Mouse (Mus musculus) forebrain, embryonic 14.5 days (tissue): ENCODE results near the gene Foxf1. TPM values are rescaled to one million over a fixed set of nuclear protein-coding genes. Genes with fewer than 3 reads are reported as not detected.

ENCODE experiments used
- ATAC-seq: fragments of 200-750 bp; cut with Nextera tagmentation; 2 replicates; pipeline ENCODE4 v1.8.0; 2017; ENCODE audit warnings: mild to moderate bottlenecking, moderate library complexity
- DNase-seq: peaks from one replicate; pipeline ENCODE4 v3.0.0-alpha.2; 2015; ENCODE audit warnings: low spot score
- H3K27ac ChIP-seq: fragments of 300-500 bp; sonication (generic); 2 replicates; pipeline ENCODE4 v1.5.1; 2014; ENCODE audit warnings: low read depth, mild to moderate bottlenecking, control low read depth, low read length, moderate library complexity
- H3K27me3 ChIP-seq: fragments of 300-500 bp; sonication (generic); replicated peaks from 2 replicates; pipeline ENCODE4 v1.6.1; 2014; ENCODE audit warnings: low read length, control low read depth, mixed read lengths; ENCODE audit not compliant: control insufficient read depth, insufficient read depth
- H3K36me3 ChIP-seq: fragments of 300-500 bp; sonication (generic); 2 replicates; pipeline ENCODE4 v1.6.1; 2014; ENCODE audit warnings: low read length, control low read depth; ENCODE audit not compliant: control insufficient read depth, insufficient read depth
- H3K4me1 ChIP-seq: fragments of 300-500 bp; sonication (generic); 2 replicates; pipeline ENCODE4 v1.6.1; 2014; ENCODE audit warnings: antibody characterized with exemption, low read length, control low read depth; ENCODE audit not compliant: control insufficient read depth, insufficient read depth
- H3K4me2 ChIP-seq: fragments of 300-500 bp; sonication (generic); 2 replicates; pipeline ENCODE4 v1.6.1; 2014; ENCODE audit warnings: mild to moderate bottlenecking, control low read depth, low read length
- H3K4me3 ChIP-seq: fragments of 300-500 bp; sonication (generic); 2 replicates; pipeline ENCODE4 v1.5.1; 2014; ENCODE audit warnings: low read depth, low read length, control low read depth
- H3K9ac ChIP-seq: fragments of 300-500 bp; sonication (generic); 2 replicates; pipeline ENCODE4 v1.6.1; 2014; ENCODE audit warnings: mild to moderate bottlenecking, low read length, control low read depth, moderate library complexity
- H3K9me3 ChIP-seq: fragments of 300-500 bp; sonication (generic); replicated peaks from 2 replicates; pipeline ENCODE4 v1.6.1; 2016; ENCODE audit warnings: low read length, control low read depth, mixed read lengths; ENCODE audit not compliant: control insufficient read depth
- WGBS: fragments of 180-500 bp; shearing (Covaris S2); extraction: QIAGEN DNeasy Blood & Tissue Kit; methylation state at CpG from one replicate; pipeline ENCODE4 v1.1.7; 2014; 5-methylcytosine and 5-hydroxymethylcytosine counted together
- polyA plus RNA-seq: library from polyadenylated mRNA; unstranded; fragments of >200 nt; fragmentation: Nextera tagmentation; extraction: Ambion mirVana; gene quantifications from 2 replicates; pipeline ENCODE4 v1.2.1, GENCODE M21; 2014

Gene Foxf1
- polyA plus RNA-seq, 1 experiment from 2014 or later: 0.52 TPM

DNA sequence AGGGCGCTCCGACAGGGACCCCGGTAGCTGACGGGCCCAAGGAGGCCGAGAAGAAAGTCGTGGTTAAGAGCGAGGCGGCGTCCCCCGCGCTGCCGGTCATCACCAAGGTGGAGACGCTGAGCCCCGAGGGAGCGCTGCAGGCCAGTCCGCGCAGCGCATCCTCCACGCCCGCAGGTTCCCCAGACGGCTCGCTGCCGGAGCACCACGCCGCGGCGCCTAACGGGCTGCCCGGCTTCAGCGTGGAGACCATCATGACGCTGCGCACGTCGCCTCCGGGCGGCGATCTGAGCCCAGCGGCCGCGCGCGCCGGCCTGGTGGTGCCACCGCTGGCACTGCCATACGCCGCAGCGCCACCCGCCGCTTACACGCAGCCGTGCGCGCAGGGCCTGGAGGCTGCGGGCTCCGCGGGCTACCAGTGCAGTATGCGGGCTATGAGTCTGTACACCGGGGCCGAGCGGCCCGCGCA is 33.0 kb downstream of the Foxf1 start:
- no peak overlapping the region for H3K9ac ChIP-seq
- no peaks in the 10 kb centered on the region for H3K36me3 ChIP-seq
- DNase-seq (no peak), ATAC-seq (no peak)
- H3K27me3 ChIP-seq: peaks cover 89% of the 10 kb centered on the region
- H3K4me1 ChIP-seq: no peaks in the 10 kb centered on the region
- peak overlapping the region; percentile 9; the same call in 1 of the 2 replicates for H3K4me2 ChIP-seq
- H3K9me3 ChIP-seq: no peaks in the 10 kb centered on the region
- H3K4me3 ChIP-seq: peak overlapping the region; percentile 29
- under 1% methylated on average over 62 of the region's 62 CpGs for WGBS
- no peak overlapping the region for H3K27ac ChIP-seq

DNA sequence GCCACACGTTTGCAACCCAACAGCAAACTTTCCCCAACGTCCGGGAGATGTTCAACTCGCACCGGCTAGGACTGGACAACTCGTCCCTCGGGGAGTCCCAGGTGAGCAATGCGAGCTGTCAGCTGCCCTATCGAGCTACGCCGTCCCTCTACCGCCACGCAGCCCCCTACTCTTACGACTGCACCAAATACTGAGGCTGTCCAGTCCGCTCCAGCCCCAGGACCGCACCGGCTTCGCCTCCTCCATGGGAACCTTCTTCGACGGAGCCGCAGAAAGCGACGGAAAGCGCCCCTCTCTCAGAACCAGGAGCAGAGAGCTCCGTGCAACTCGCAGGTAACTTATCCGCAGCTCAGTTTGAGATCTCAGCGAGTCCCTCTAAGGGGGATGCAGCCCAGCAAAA is 33.7 kb downstream of the Foxf1 start:
- H3K4me2 ChIP-seq: peak overlapping the region; percentile 9; the same call in 1 of the 2 replicates
- H3K27me3 ChIP-seq: peaks cover 96% of the 10 kb centered on the region
- peak overlapping the region; percentile 29; the same call in 1 of the 2 replicates for H3K4me3 ChIP-seq
- H3K9me3 ChIP-seq: no peaks in the 10 kb centered on the region
- WGBS: 1% methylated on average over 27 of the region's 28 CpGs
- no peaks in the 10 kb centered on the region for H3K4me1 ChIP-seq
- no peaks in the 10 kb centered on the region for H3K36me3 ChIP-seq
- no peak overlapping the region for H3K27ac ChIP-seq
- ATAC-seq (no peak), DNase-seq (no peak)
- no peak overlapping the region for H3K9ac ChIP-seq

DNA sequence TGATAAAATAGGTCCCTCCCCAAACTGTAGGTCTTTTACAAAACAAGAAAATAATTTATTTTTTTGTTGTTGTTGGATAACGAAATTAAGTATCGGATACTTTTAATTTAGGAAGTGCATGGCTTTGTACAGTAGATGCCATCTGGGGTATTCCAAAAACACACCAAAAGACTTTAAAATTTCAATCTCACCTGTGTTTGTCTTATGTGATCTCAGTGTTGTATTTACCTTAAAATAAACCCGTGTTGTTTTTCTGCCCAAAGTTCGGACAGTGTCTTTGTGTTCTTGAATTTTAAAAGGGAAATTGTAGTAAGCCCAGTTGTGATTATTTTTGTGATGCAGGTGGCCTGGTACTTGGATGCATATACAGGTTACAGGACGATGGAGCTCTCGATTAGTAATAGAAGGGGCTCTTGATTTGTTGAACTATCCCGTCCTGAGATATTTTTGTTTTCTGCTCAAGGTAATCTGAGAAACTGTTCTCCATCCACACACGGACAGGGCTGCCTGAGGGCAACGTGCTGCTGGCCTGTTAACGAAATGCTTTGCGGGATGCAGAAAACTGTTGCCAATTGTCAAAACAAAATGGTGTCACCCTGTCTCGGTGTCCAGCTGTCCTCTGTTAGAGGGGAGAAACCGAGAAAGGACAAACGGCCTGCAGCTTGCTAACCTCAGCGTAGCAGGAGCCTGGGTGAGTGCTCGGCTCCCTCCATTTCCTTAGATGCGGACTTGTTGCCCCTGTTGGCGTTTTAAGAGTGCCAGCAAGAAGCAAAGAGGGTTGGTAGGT is 34.6 kb downstream of the Foxf1 start:
- ATAC-seq (no peak), DNase-seq (no peak)
- Histone ChIP-seq H3K4me3 (no peak overlapping the region), H3K4me2 (no peak overlapping the region), H3K9me3 (no peaks in the 10 kb centered on the region), H3K27me3 (peaks cover 99% of the 10 kb centered on the region), H3K9ac (no peak overlapping the region), H3K36me3 (no peaks in the 10 kb centered on the region), H3K4me1 (no peaks in the 10 kb centered on the region), H3K27ac (no peak overlapping the region)
- WGBS: 3% methylated on average over 18 of the region's 18 CpGs

DNA sequence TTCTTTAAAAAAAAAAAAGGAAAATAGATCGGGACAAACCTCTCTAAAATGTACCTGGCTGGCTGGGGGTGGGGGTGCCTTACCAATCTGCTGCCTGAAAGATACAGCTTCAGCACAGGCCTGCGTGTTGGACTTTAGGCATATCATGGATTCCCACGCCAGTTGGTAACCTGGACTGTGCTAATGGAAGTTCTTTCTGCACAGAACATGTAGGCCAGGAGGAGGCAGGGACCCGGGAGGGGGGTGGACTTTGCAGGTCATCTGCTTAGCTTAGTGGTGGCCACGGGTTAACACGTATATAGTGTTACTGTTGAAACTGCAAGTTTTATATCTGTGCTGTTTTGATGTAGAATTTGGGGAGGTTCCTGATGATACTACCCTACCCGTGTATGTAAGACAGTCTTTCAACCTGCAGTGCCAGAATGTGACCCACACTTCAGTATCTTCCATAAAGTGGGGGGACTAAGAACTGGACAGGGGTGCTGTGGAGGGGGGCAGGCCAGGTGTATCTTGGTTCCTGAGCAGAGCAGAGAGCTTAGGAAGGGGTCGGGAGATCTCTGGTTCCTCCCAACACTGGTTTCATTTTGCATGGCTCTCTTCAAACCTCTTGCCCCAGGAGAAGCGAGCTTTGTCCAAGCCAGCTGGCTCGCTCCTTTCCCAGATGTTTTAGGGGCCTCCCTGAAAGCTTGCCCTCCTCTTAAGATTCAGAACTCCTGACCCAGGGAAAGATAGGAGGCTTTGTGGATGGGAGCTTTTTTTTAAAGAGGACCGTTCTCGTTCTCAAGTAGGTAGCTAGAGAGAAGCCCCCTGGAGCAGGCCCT is 35.7 kb downstream of the Foxf1 start:
- Histone ChIP-seq H3K27me3 (peaks cover 98% of the 10 kb centered on the region), H3K4me3 (no peak overlapping the region), H3K9me3 (no peaks in the 10 kb centered on the region), H3K9ac (no peak overlapping the region), H3K36me3 (no peaks in the 10 kb centered on the region), H3K4me1 (no peaks in the 10 kb centered on the region), H3K4me2 (no peak overlapping the region), H3K27ac (no peak overlapping the region)
- 2% methylated on average over 12 of the region's 12 CpGs for WGBS
- DNase-seq (no peak), ATAC-seq (no peak)

DNA sequence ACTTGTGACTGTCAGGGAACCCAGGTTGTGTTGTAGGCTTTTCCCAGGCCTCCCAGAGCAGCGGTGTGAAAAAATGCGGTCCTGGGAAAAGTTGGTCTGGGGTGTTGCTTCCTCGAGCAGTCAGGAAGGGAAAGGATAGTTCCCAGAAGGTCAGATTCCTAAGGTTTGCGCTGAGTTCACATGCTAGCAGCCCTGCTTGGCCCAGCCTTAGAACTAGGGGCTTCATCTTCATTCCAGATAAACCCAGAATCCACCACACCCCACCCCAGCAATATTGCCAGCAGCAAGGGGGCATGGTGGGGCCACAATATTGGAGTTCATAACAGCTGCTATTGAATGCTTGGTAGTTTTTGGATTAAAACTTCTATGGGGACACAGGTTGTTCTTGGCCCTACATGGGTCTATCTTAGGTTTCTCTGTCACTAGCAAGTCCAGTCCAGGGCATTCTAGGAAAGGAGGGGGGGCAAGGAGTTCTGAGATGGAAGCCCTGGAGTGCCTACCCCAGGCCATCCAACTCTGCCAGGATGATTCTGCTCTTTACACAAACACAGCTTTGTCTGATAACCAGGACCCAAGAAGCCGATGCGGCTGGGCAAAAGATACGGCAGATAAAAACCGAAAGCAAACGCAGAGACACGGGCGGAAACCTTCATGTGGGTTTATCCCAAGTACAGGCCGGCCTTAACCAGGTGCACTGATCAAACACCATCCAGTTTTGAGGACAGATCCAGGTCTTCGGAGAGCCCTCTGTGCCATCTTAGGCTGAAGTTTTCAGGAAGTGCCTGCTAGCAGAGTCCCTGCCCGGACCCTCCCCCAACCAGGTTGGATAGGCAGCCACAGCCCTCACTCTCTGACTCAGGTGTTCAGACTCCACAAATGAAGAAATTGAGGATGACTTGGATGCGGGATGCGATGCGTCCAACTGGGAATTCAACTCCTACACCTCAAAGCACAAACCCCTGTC is 36.6 kb downstream of the Foxf1 start:
- Histone ChIP-seq H3K9ac (no peak overlapping the region), H3K4me3 (no peak overlapping the region), H3K27me3 (peaks cover 98% of the 10 kb centered on the region), H3K4me2 (no peak overlapping the region), H3K9me3 (no peaks in the 10 kb centered on the region), H3K36me3 (no peaks in the 10 kb centered on the region), H3K27ac (no peak overlapping the region), H3K4me1 (no peaks in the 10 kb centered on the region)
- whole genome bisulfite sequencing: 5% methylated on average over 17 of the region's 17 CpGs
- no peak for DNase-seq
- ATAC-seq: no peak

DNA sequence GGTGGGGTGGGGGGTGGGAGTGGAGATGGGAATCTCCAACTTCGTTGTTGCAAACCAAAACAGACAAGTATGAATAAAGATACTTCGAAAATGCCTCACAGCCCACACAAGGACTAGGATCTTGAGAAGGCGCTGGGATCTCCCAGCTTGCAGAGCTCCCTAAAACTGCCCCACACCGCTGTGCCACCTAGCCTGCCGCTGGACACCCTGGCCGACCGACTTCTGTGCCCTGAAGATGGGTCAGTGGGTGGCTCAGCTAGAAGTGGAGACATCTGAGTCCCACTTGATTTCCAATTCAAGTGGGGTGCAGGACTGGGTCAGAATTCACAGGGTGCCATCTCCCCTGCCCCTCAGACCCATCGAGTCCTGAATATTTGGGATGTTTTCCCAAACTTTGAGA is 37.5 kb downstream of the Foxf1 start:
- 0% methylated on average over 8 of the region's 8 CpGs for WGBS
- Histone ChIP-seq H3K4me3 (no peak overlapping the region), H3K27me3 (peaks cover 98% of the 10 kb centered on the region), H3K4me2 (no peak overlapping the region), H3K4me1 (no peaks in the 10 kb centered on the region), H3K36me3 (no peaks in the 10 kb centered on the region), H3K27ac (no peak overlapping the region), H3K9ac (no peak overlapping the region), H3K9me3 (no peaks in the 10 kb centered on the region)
- DNase-seq: no peak
- no peak for ATAC-seq

DNA sequence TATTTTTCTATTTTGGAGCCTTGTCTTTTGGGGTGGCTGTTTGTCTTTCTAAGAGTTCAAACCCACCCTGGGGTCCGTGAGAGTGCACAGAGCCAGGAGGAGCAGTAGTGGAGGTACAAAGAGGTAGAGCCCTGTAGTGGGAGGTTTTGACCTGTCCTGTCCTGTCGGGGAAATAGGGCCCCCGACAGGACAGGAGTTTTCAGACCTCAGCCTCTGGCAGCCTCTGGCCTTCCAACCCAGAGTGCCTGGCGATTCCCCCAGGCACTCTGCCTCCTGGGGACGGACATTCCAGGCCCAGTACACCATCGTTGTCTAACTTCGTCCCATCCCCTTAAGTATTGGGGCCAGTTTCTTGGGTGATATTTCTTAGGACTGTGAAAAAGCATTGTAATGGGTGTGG is 38.2 kb downstream of the Foxf1 start:
- DNase-seq (no peak), ATAC-seq (no peak)
- Histone ChIP-seq H3K4me2 (no peak overlapping the region), H3K36me3 (no peaks in the 10 kb centered on the region), H3K27ac (no peak overlapping the region), H3K9ac (no peak overlapping the region), H3K27me3 (peaks cover 98% of the 10 kb centered on the region), H3K4me3 (no peak overlapping the region), H3K4me1 (no peaks in the 10 kb centered on the region), H3K9me3 (no peaks in the 10 kb centered on the region)
- WGBS: 2% methylated on average over 7 of the region's 7 CpGs

DNA sequence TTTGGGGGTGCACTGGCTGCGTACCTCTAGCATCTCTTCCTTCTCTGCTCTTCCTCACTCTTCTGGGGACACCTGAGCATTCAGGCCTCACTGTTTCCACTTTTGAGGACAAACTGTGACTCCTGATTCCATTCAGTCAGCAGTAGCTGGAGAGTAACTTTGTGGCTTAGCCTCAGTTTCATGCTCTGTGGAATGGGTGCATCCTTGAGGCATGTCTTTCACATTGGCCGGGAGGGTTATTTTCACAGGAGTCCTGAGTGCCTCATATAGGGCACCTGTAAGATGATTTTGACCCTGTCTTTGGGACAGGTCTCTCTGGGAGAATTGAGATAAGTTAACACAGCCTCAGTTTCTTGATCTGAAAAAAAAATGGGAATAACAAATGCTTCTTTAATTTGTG is 38.9 kb downstream of the Foxf1 start:
- H3K36me3 ChIP-seq: no peaks in the 10 kb centered on the region
- H3K9me3 ChIP-seq: no peaks in the 10 kb centered on the region
- no peak for ATAC-seq
- H3K4me1 ChIP-seq: no peaks in the 10 kb centered on the region
- no peak for DNase-seq
- H3K27ac ChIP-seq: no peak overlapping the region
- H3K9ac ChIP-seq: no peak overlapping the region
- H3K27me3 ChIP-seq: peaks cover 98% of the 10 kb centered on the region
- WGBS: 36% methylated on average over 2 of the region's 2 CpGs
- H3K4me3 ChIP-seq: no peak overlapping the region
- H3K4me2 ChIP-seq: no peak overlapping the region
